ENCODE assay signal across 8 mouse cellular contexts in the genomic region with DNA sequence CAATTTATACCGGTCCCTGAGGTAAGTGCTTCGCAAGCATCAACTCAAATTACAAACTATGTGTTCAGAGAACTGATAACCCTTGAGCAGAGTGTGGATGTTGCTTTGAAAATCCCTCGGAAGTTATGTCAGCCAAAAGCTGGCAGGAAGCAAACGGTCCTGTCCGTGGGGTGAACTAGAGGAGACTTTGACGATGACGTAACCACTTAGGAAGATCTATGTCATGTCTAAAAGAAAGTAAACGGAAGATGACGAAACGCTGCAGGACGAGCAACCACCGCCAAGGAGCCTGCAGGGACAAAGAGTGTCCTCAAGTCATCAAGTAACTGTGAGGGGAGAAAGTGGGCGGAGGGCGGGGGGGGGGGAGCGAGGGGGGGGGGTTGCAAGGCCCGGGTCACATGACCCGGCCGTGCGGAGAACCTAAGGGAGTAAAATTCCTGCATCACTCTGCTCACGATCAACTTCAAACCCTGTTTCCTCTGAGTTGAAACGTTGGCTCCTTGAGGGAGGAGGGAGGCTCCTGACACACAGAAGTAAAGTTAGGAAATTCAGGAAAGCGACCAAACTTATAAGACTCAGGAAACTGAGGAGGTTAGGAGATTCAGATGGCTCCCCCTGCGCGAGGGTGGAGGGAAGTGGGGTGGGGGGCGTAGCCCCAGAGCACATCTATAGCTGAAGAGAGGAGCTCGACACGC. TPM values are rescaled to one million over a fixed set of nuclear protein-coding genes. Genes with fewer than 3 reads are reported as not detected.
DNase-seq lines count a peak whose midpoint lies in the region; ATAC-seq and TF ChIP-seq lines count a peak whose summit lies in the region.

No protein-coding gene starts in this region.

- TF ChIP-seq CTCF in forebrain, postnatal 0 days (IDR thresholded peaks at IDR 0.05; ENCODE audit: low read depth), result no peak

- peak; percentile 54; the same call in 1 of the 2 replicates for ATAC-seq in forebrain, postnatal 0 days
- peak; percentile 76 for ATAC-seq in intestine, embryonic 16.5 days
- ATAC-seq in lung, embryonic 15.5 days (ENCODE audit: borderline replicate concordance, extremely low read depth, low FRiP score, low TSS enrichment), result peak; percentile 83
- ATAC-seq in neutrophil, adult 5-6 weeks (ENCODE audit: extremely low read depth, insufficient number of reproducible peaks, low FRiP score, poor library complexity, severe bottlenecking), result peak; percentile 82

- H3K27ac ChIP-seq in ES-E14 (ENCODE audit: insufficient read depth, low read depth, low read length, poor library complexity, severe bottlenecking), result no peak overlapping the region
- H3K27ac ChIP-seq in forebrain, postnatal 0 days (ENCODE audit: low read depth, low read length), result no peak overlapping the region
- H3K27ac ChIP-seq in intestine, embryonic 16.5 days (ENCODE audit: low read length), result no peak overlapping the region
- H3K27ac ChIP-seq in lung, embryonic 15.5 days, result peak overlapping the region; percentile 47; the same call in 1 of the 2 replicates

- H3K4me2 ChIP-seq in forebrain, postnatal 0 days (ENCODE audit: low read depth), result peak overlapping the region; percentile 44
- peak overlapping the region; percentile 75 for H3K4me2 ChIP-seq in intestine, embryonic 16.5 days (ENCODE audit: low read depth, low read length)
- H3K4me2 ChIP-seq in lung, embryonic 15.5 days, result peak overlapping the region; percentile 72

- H3K4me3 ChIP-seq in ES-E14 (ENCODE audit: insufficient read depth in 1 of 2, low read depth in 1 of 2, low read length in 2 of 2, poor library complexity in 1 of 2, severe bottlenecking in 1 of 2), result peak overlapping the region; percentile 40 to 60; a peak in 3 of 4 replicates
- H3K4me3 ChIP-seq in forebrain, postnatal 0 days (ENCODE audit: low read depth, low read length), result peak overlapping the region; percentile 28
- peak overlapping the region; percentile 45 for H3K4me3 ChIP-seq in intestine, embryonic 16.5 days (ENCODE audit: low read length)
- H3K4me3 ChIP-seq in lung, embryonic 15.5 days, result peak overlapping the region; percentile 41

- no peaks in the 10 kb centered on the region for H3K36me3 ChIP-seq in ES-E14 (ENCODE audit: control insufficient read depth, insufficient read depth, low read length, poor library complexity, severe bottlenecking)
- no peaks in the 10 kb centered on the region for H3K36me3 ChIP-seq in forebrain, postnatal 0 days (ENCODE audit: insufficient read depth)
- H3K36me3 ChIP-seq in intestine, embryonic 16.5 days (ENCODE audit: control insufficient read depth, insufficient read depth, low read length), result no peaks in the 10 kb centered on the region
- H3K36me3 ChIP-seq in lung, embryonic 15.5 days, result no peaks in the 10 kb centered on the region

- no peaks in the 10 kb centered on the region for H3K9me3 ChIP-seq in ES-E14 (ENCODE audit: control insufficient read depth, insufficient read depth, low read depth, low read length)
- no peaks in the 10 kb centered on the region for H3K9me3 ChIP-seq in forebrain, postnatal 0 days (ENCODE audit: low read length)
- H3K9me3 ChIP-seq in intestine, embryonic 16.5 days (ENCODE audit: control insufficient read depth, low read length), result no peaks in the 10 kb centered on the region
- H3K9me3 ChIP-seq in lung, embryonic 15.5 days, result no peaks in the 10 kb centered on the region

- peaks cover 4% of the 10 kb centered on the region; the same call in 1 of the 2 replicates for H3K27me3 ChIP-seq in forebrain, postnatal 0 days (ENCODE audit: insufficient read depth, low read length)
- no peaks in the 10 kb centered on the region for H3K27me3 ChIP-seq in intestine, embryonic 16.5 days (replicated peaks; ENCODE audit: control insufficient read depth, insufficient read depth, low read length)
- H3K27me3 ChIP-seq in lung, embryonic 15.5 days, result no peaks in the 10 kb centered on the region

- no peak for DNase-seq in ES-E14 (ENCODE audit: low read depth, low spot score)
- peak; percentile 35 for DNase-seq in adrenal gland, postnatal 10 days
- DNase-seq in forebrain, postnatal 0 days, result no peak
- no peak for DNase-seq in left cerebral cortex, adult 11 months (ENCODE audit: low spot score)
- no peak for DNase-seq in cerebellum, postnatal 36 days

- in situ Hi-C loops in ES-E14 (cut with MboI; ENCODE audit: low sequenced_read_pairs in 2 of 2, unreplicated experiment in 2 of 2), result no loop called here

- peaks cover 2 to 8% of the 10 kb centered on the region in 2 experiments; a peak in 1 of 4 replicates for H3K4me1 ChIP-seq in ES-E14 (ENCODE audit: control insufficient read depth in 2 of 2, insufficient read depth in 2 of 2, low read length in 2 of 2, poor library complexity in 1 of 2)
- H3K4me1 ChIP-seq in forebrain, postnatal 0 days (ENCODE audit: insufficient read depth), result no peaks in the 10 kb centered on the region
- H3K4me1 ChIP-seq in intestine, embryonic 16.5 days (ENCODE audit: control insufficient read depth, insufficient read depth, low read length), result no peaks in the 10 kb centered on the region; the same call in 1 of the 2 replicates
- H3K4me1 ChIP-seq in lung, embryonic 15.5 days, result peaks cover 13% of the 10 kb centered on the region

- WGBS in forebrain, postnatal 0 days, result 4% methylated on average over 25 of the region's 27 CpGs
- WGBS in intestine, embryonic 16.5 days, result 4% methylated on average over 24 of the region's 27 CpGs
- under 1% methylated on average over 20 of the region's 27 CpGs for WGBS in lung, embryonic 15.5 days

- H3K9ac ChIP-seq in ES-E14 (ENCODE audit: insufficient read depth, low read depth, low read length, poor library complexity, severe bottlenecking), result no peak overlapping the region
- 0 out of 2 replicates have a peak overlapping the region, but pooled peaks have one; percentile 31 for H3K9ac ChIP-seq in forebrain, postnatal 0 days
- peak overlapping the region; percentile 68 for H3K9ac ChIP-seq in intestine, embryonic 16.5 days (ENCODE audit: low read depth, low read length)
- H3K9ac ChIP-seq in lung, embryonic 15.5 days, result peak overlapping the region; percentile 27; the same call in 1 of the 2 replicates

TF ChIP-seq in ES-E14, 5 proteins besides CTCF, POLR2A, EP300 and RAD21:
- TF ChIP-seq MAFK (IDR thresholded peaks at IDR 0.05; ENCODE audit: insufficient read depth, low read depth, low read length) (no peak), ZC3H11A (IDR thresholded peaks at IDR 0.05; ENCODE audit: borderline replicate concordance, low read depth, low read length) (no peak), CHD2 (IDR thresholded peaks at IDR 0.05; ENCODE audit: low read depth, low read length) (no peak), ZNF384 (IDR thresholded peaks at IDR 0.05; ENCODE audit: low read depth, low read length) (no peak), HCFC1 (IDR thresholded peaks at IDR 0.05; ENCODE audit: borderline replicate concordance, insufficient read depth, low read length) (no peak)
TF ChIP-seq in ES-E14: peak in this region for 0.

RNA-seq across cellular contexts. Expression of gene Cpsf6, which starts 13.5 kb away (rescaled TPM):
- 116 and 129 TPM in 2 replicates for total RNA-seq in ES-E14 (2012; rRNA removed)
- total RNA-seq in adrenal gland, postnatal 10 days (2021), result 10 to 100 TPM; 69.7 to 81.3 TPM
- total RNA-seq in forebrain, postnatal 0 days (2014; rRNA removed), result 135 and 155 TPM in 2 replicates
- polyA plus RNA-seq in forebrain, postnatal 0 days (2015; fragmentation: Nextera tagmentation; extraction: Ambion mirVana), result 70.1 and 88.9 TPM in 2 replicates
- polyA plus RNA-seq in intestine, embryonic 16.5 days (2015; fragmentation: Nextera tagmentation; extraction: Ambion mirVana), result 105 and 110 TPM in 2 replicates
- 161 and 165 TPM in 2 replicates for polyA plus RNA-seq in lung, embryonic 15.5 days (2015; fragmentation: Nextera tagmentation; extraction: Ambion mirVana)
- 121 and 129 TPM in 2 replicates for total RNA-seq in neutrophil, adult 5-6 weeks (2017)
